Comparison of ENCODE assay signal across 20 mouse cellular contexts in genomic region chr9:69844712-69845111, GRCm38 (mm10).
A peak's percentile ranks its signal among the peaks of the same experiment; 100 is the strongest.
DNase-seq lines count a peak whose midpoint lies in the region; ATAC-seq and TF ChIP-seq lines count a peak whose summit lies in the region.
"Had no signal": no experiment of that assay in that cellular context is flagged by ENCODE, and none has a peak within 500 bp of the region (broad histone marks: within the 10 kb centered on the region; RNA-seq: fewer than 3 reads in every experiment).

No protein-coding gene starts in this region.

- no peaks in the 10 kb centered on the region; the same call in 1 of the 2 replicates for H3K27me3 ChIP-seq in hindbrain, embryonic 12.5 days
- H3K27me3 ChIP-seq in hindbrain, embryonic 10.5 days (ENCODE audit: insufficient read depth, poor library complexity, severe bottlenecking) = no peaks in the 10 kb centered on the region; the same call in 1 of the 2 replicates
- peaks cover 79% of the 10 kb centered on the region for H3K27me3 ChIP-seq in forebrain, embryonic 13.5 days
- no peaks in the 10 kb centered on the region for H3K27me3 ChIP-seq in hindbrain, postnatal 0 days (ENCODE audit: insufficient read depth, low read length)
- H3K27me3 ChIP-seq: CH12.LX had no signal

- no peak for TF ChIP-seq CTCF in hindbrain, postnatal 0 days (IDR thresholded peaks at IDR 0.05; ENCODE audit: low read depth)

- H3K9ac ChIP-seq in hindbrain, embryonic 12.5 days = no peak overlapping the region
- H3K9ac ChIP-seq in forebrain, embryonic 13.5 days = no peak overlapping the region
- H3K9ac ChIP-seq in hindbrain, postnatal 0 days (replicated peaks; ENCODE audit: low read length) = no peak overlapping the region

- no peak for DNase-seq in hindbrain, embryonic 10.5 days (ENCODE audit: low spot score)
- peak; percentile 28 for DNase-seq in hindbrain, postnatal 0 days (ENCODE audit: low spot score)
- DNase-seq in retina, postnatal 1 day = peak; percentile 84
- no peak for DNase-seq in left cerebral cortex, postnatal 4 days
- DNase-seq in left cerebral cortex, postnatal 10 days (ENCODE audit: extremely low spot score in 1 of 2, low spot score in 2 of 2) = no peak
- no peak for DNase-seq in adrenal gland, adult (ENCODE audit: inconsistent age in 2 of 2, low spot score in 1 of 2)
- DNase-seq: adrenal gland, adult 8-10 months; cerebellum, adult 9-10 months; embryo, embryonic 11 days; gastrocnemius, postnatal 25 days; heart, postnatal 14 days; kidney, adult 9 months; kidney, postnatal 4 days; lung, postnatal 10 days; right cerebral cortex, postnatal 4 days; thymus, postnatal 25 days had no signal

- no peaks in the 10 kb centered on the region for H3K36me3 ChIP-seq in hindbrain, embryonic 12.5 days
- H3K36me3 ChIP-seq in hindbrain, embryonic 10.5 days = no peaks in the 10 kb centered on the region
- H3K36me3 ChIP-seq in forebrain, embryonic 13.5 days (ENCODE audit: poor library complexity, severe bottlenecking) = no peaks in the 10 kb centered on the region
- no peaks in the 10 kb centered on the region for H3K36me3 ChIP-seq in hindbrain, postnatal 0 days (ENCODE audit: insufficient read depth, low read length)

- intact Hi-C loops in left cerebral cortex, postnatal 4 days (cut with DNase I) = no loop called here
- intact Hi-C loops in left cerebral cortex, postnatal 10 days (cut with DNase I) = no loop called here

- H3K4me3 ChIP-seq in hindbrain, embryonic 12.5 days = no peak overlapping the region
- no peak overlapping the region for H3K4me3 ChIP-seq in hindbrain, embryonic 10.5 days
- no peak overlapping the region for H3K4me3 ChIP-seq in forebrain, embryonic 13.5 days
- no peak overlapping the region for H3K4me3 ChIP-seq in hindbrain, postnatal 0 days (ENCODE audit: low read length)

- H3K9me3 ChIP-seq in hindbrain, embryonic 12.5 days (replicated peaks) = 0 out of 2 replicates have a peak, but pooled peaks cover 8% of the 10 kb centered on the region
- H3K9me3 ChIP-seq in hindbrain, embryonic 10.5 days = peaks cover 6% of the 10 kb centered on the region; the same call in 1 of the 2 replicates
- H3K9me3 ChIP-seq in forebrain, embryonic 13.5 days (replicated peaks) = no peaks in the 10 kb centered on the region
- H3K9me3 ChIP-seq in hindbrain, postnatal 0 days (ENCODE audit: low read length) = no peaks in the 10 kb centered on the region

- no peak overlapping the region for H3K4me2 ChIP-seq in hindbrain, embryonic 12.5 days (replicated peaks)
- no peak overlapping the region for H3K4me2 ChIP-seq in forebrain, embryonic 13.5 days
- no peak overlapping the region for H3K4me2 ChIP-seq in hindbrain, postnatal 0 days (ENCODE audit: low read depth, low read length)
- H3K4me2 ChIP-seq: heart, embryonic 11.5 days had no signal

- WGBS in hindbrain, embryonic 12.5 days = 44% methylated on average over 6 of the region's 6 CpGs
- 69% methylated on average over 6 of the region's 6 CpGs for WGBS in hindbrain, embryonic 10.5 days
- 18% methylated on average over 6 of the region's 6 CpGs for WGBS in forebrain, embryonic 13.5 days
- 24% methylated on average over 6 of the region's 6 CpGs for WGBS in hindbrain, postnatal 0 days

- ATAC-seq in hindbrain, embryonic 12.5 days (ENCODE audit: low FRiP score) = peak; percentile 68
- peak; percentile 96 for ATAC-seq in forebrain, embryonic 13.5 days
- ATAC-seq in hindbrain, postnatal 0 days = 0 out of 2 replicates have a peak, but pooled peaks have one; percentile 45

- H3K27ac ChIP-seq in hindbrain, embryonic 12.5 days = no peak overlapping the region
- no peak overlapping the region for H3K27ac ChIP-seq in hindbrain, embryonic 10.5 days
- H3K27ac ChIP-seq in forebrain, embryonic 13.5 days = no peak overlapping the region
- H3K27ac ChIP-seq in hindbrain, postnatal 0 days = no peak overlapping the region

- 0 out of 2 replicates have a peak, but pooled peaks cover 4% of the 10 kb centered on the region for H3K4me1 ChIP-seq in hindbrain, embryonic 12.5 days
- H3K4me1 ChIP-seq in hindbrain, embryonic 10.5 days (replicated peaks) = no peaks in the 10 kb centered on the region; the same call in 1 of the 2 replicates
- peaks cover 20% of the 10 kb centered on the region for H3K4me1 ChIP-seq in forebrain, embryonic 13.5 days
- H3K4me1 ChIP-seq in hindbrain, postnatal 0 days (ENCODE audit: insufficient read depth, low read length) = no peaks in the 10 kb centered on the region

Comparison
In these comparisons a context has a peak if more than half of its experiments do, and no peak if none do; other contexts are left out.
1. DNase-seq: peak in hindbrain, postnatal 0 days (single experiment) and retina, postnatal 1 day (single experiment); none in hindbrain, embryonic 10.5 days (single experiment), left cerebral cortex, postnatal 4 days (single experiment), left cerebral cortex, postnatal 10 days (0 of 2) and adrenal gland, adult (0 of 2).
2. ATAC-seq: peak in every context shown above with its lines; median percentile 96 in forebrain, embryonic 13.5 days; 68 in hindbrain, embryonic 12.5 days; 45 in hindbrain, postnatal 0 days.